In the genomic region with DNA sequence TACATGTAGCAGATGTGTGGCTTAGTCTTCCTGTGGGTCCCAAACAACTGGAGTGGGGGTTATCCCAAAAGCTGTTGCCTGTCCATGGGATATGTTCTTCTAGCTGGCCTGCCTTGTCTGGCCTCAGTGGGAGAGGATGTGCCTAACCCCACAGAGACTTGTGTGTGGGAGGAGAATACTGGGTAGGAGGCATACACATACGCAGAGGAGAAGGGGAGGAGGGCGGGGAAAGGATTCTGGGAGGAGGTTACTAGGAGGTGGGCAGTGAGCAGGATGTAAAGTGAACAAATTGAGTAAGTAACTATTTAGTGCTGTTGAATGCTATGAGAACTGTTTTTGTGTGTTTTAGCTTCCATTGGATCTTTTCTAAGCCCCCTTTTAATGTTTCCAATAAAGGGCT, we compare ENCODE assay signal across 46 mouse cellular contexts. TPM values are rescaled to one million over a fixed set of nuclear protein-coding genes. Genes with fewer than 3 reads are reported as not detected.
"Had no signal": no experiment of that assay in that cellular context is flagged by ENCODE, and none has a peak within 500 bp of the region (broad histone marks: within the 10 kb centered on the region; RNA-seq: fewer than 3 reads in every experiment).

No protein-coding gene starts in this region.

- H3K9ac ChIP-seq: limb, embryonic 12.5 days; limb, embryonic 13.5 days; limb, embryonic 15.5 days; liver, embryonic 12.5 days; liver, embryonic 13.5 days; liver, embryonic 14.5 days; liver, embryonic 15.5 days; liver, postnatal 0 days; lung, embryonic 14.5 days; lung, embryonic 15.5 days; midbrain, embryonic 12.5 days; midbrain, embryonic 13.5 days; midbrain, embryonic 15.5 days had no signal

- H3K36me3 ChIP-seq: limb, embryonic 10.5 days; limb, embryonic 12.5 days; limb, embryonic 13.5 days; limb, embryonic 15.5 days; liver, embryonic 12.5 days; liver, embryonic 13.5 days; liver, embryonic 15.5 days; lung, embryonic 15.5 days; midbrain, embryonic 10.5 days; midbrain, embryonic 12.5 days; midbrain, embryonic 13.5 days; midbrain, embryonic 15.5 days had no signal

- H3K27ac ChIP-seq: limb, embryonic 10.5 days; limb, embryonic 12.5 days; limb, embryonic 13.5 days; limb, embryonic 15.5 days; liver, embryonic 12.5 days; liver, embryonic 13.5 days; liver, embryonic 14.5 days; liver, embryonic 15.5 days; lung, embryonic 15.5 days; macrophage; midbrain, embryonic 10.5 days; midbrain, embryonic 12.5 days; midbrain, embryonic 13.5 days; midbrain, embryonic 15.5 days had no signal

- ATAC-seq: liver, embryonic 12.5 days; liver, postnatal 0 days; lung, postnatal 0 days; midbrain, embryonic 13.5 days; midbrain, embryonic 15.5 days; midbrain, embryonic 16.5 days had no signal

- H3K9me3 ChIP-seq: limb, embryonic 10.5 days; limb, embryonic 12.5 days; limb, embryonic 13.5 days; limb, embryonic 15.5 days; liver, embryonic 12.5 days; liver, embryonic 13.5 days; liver, embryonic 15.5 days; lung, embryonic 15.5 days; midbrain, embryonic 12.5 days; midbrain, embryonic 13.5 days; midbrain, embryonic 15.5 days had no signal

- H3K27me3 ChIP-seq: limb, embryonic 12.5 days; limb, embryonic 13.5 days; limb, embryonic 15.5 days; liver, embryonic 12.5 days; liver, embryonic 13.5 days; liver, embryonic 15.5 days; lung, embryonic 15.5 days; megakaryocyte, embryonic 14.5 days; midbrain, embryonic 12.5 days; midbrain, embryonic 13.5 days; midbrain, embryonic 15.5 days had no signal

- H3K4me2 ChIP-seq: limb, embryonic 12.5 days; limb, embryonic 13.5 days; limb, embryonic 15.5 days; liver, embryonic 11.5 days; liver, embryonic 12.5 days; liver, embryonic 13.5 days; liver, embryonic 15.5 days; lung, embryonic 14.5 days; lung, embryonic 15.5 days; midbrain, embryonic 11.5 days; midbrain, embryonic 12.5 days; midbrain, embryonic 13.5 days; midbrain, embryonic 15.5 days had no signal

- DNase-seq: left cerebral cortex, postnatal 4 days; liver; liver, embryonic 13.5 days; liver, postnatal 0 days; lung, adult 18-20 months; lung, adult 2 months; lung, embryonic 14.5 days; lung, postnatal 10 days; lung, postnatal 14 days; lung, postnatal 36 days; lung, postnatal 4 days; midbrain, embryonic 14.5 days had no signal

- H3K4me1 ChIP-seq: limb, embryonic 10.5 days; limb, embryonic 12.5 days; limb, embryonic 13.5 days; limb, embryonic 15.5 days; liver, embryonic 12.5 days; liver, embryonic 13.5 days; liver, embryonic 15.5 days; lung, embryonic 15.5 days; megakaryocyte, embryonic 14.5 days; midbrain, embryonic 10.5 days; midbrain, embryonic 12.5 days; midbrain, embryonic 13.5 days had no signal

- H3K4me3 ChIP-seq: limb, embryonic 10.5 days; limb, embryonic 12.5 days; limb, embryonic 13.5 days; limb, embryonic 15.5 days; liver, embryonic 12.5 days; liver, embryonic 13.5 days; liver, embryonic 15.5 days; lung, embryonic 15.5 days; megakaryocyte, embryonic 14.5 days; midbrain, embryonic 10.5 days; midbrain, embryonic 12.5 days; midbrain, embryonic 13.5 days; midbrain, embryonic 15.5 days; myocyte had no signal

RNA-seq across cellular contexts. Expression of a gene that starts 23.8 kb away (rescaled TPM):
- total RNA-seq: left cerebral cortex, adult 8-10 months; left cerebral cortex, postnatal 10 days; left cerebral cortex, postnatal 14 days; left cerebral cortex, postnatal 25 days; left cerebral cortex, postnatal 36 days; left cerebral cortex, postnatal 4 days; liver, adult 2 months; megakaryocyte progenitor cell, adult 5-6 weeks; megakaryocyte, adult 5-6 weeks; megakaryocyte-erythroid progenitor cell, adult 5-6 weeks; monocyte, adult 5-6 weeks had no signal
- polyA plus RNA-seq: limb, embryonic 10.5 days; limb, embryonic 11.5 days; limb, embryonic 12.5 days; limb, embryonic 13.5 days; limb, embryonic 14.5 days; limb, embryonic 15.5 days; liver, adult 2 months; liver, embryonic 11.5 days; liver, embryonic 12.5 days; liver, embryonic 13.5 days; liver, embryonic 14.5 days; liver, embryonic 15.5 days; liver, embryonic 16.5 days; liver, postnatal 0 days; lung, adult 2 months; lung, embryonic 14.5 days; lung, embryonic 15.5 days; lung, embryonic 16.5 days; lung, postnatal 0 days; macrophage; midbrain, embryonic 10.5 days; midbrain, embryonic 11.5 days; midbrain, embryonic 12.5 days; midbrain, embryonic 13.5 days; midbrain, embryonic 14.5 days; midbrain, embryonic 15.5 days; midbrain, embryonic 16.5 days; neural tube, embryonic 11.5 days had no signal
